Mouse (Mus musculus): ENCODE results near the gene Rgs7.

Rgs7 gene

GRCm38 (mm10) chr1:175491861-175492682, at the start of gene Rgs7:
Gene Rgs7, minus strand, starts transcription at chr1:175492500.
- DNase-seq = peak; percentile 86

DNA sequence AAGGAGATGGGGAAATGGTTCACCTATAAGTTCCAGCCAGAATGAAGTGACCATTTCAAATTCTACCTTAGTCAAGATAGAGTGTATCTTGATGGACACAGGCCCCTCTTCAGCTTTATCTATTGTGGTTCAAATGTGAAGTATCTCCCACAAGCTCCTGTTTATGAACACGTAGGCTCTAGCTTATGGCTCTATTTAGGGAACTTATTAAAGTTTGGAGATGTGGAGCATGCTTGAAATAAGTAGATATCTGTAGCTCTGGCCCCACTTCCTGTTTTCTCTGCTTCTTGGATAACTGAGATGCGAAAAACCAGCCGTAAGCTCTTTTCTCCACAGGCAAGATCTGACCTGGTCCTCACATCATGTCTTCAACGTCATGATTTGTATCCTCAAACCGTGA, 48.4 kb upstream of the Rgs7 start:
- DNase-seq = no peak

DNA sequence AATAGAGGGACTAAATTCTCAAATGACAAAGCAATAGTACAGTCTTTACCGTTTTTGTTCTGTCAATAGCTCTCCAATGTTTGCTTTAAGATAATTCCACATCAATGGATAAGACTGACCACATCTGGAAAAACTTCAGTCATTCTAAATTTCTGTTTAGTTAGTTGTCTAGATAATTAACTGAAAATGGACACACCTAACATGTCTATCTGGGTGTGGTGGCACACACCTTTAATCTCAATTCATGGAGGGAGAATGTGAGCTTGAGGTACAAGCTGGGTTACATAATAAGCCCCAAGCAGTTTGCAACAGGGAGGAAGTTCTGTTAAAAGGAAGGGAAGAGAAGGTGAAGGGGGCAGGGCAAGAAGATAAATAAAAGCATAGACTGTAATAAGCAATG, 45.0 kb upstream of the Rgs7 start:
- no peak for DNase-seq

GRCm38 (mm10) chr1:175529858-175530257, 37.6 kb upstream of the Rgs7 start:
- DNase-seq = no peak

GRCm38 (mm10) chr1:175524626-175525294, 32.5 kb upstream of the Rgs7 start:
- DNase-seq = no peak

GRCm38 (mm10) chr1:175523572-175523971, 31.3 kb upstream of the Rgs7 start:
- DNase-seq = no peak

DNA sequence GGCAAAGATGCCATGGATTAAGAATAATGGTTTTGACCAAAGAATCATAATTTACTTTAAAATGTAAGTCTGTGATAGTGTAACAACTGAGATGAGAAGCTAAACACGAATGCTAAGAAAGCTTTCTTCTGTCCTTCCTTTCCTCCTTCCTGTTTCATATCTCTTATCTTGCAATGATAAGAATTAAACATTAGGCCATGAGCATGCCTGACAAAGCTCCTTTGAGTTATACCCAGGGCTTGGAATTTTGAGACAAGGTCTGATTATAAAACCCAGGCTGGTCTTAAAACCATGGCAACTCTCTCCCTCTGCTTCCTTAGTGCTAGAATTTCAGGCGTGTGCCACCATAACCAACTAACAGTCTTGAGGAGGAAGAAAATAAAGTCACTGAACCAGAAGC, 22.2 kb upstream of the Rgs7 start:
- DNase-seq = no peak

DNA sequence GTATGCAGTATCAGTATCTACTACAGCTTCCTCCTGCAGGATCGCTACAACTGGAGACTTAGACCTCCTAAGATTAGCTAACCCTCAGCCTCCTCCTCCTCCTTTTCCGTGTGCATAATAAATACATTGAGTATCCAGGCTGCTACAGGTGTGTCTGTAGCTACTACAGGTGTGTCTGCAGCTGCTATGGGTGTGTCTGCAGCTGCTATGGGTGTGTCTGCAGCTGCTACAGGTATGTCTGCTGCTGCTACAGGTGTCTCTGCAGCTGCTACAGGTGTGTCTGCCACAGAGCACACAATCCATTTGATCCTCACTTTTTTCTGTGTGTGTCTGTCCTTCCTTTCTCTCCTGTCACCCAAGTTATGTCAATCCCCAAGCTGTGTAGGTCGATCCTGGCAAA, 19.9 kb upstream of the Rgs7 start:
- DNase-seq = no peak

GRCm38 (mm10) chr1:175509989-175510388, 17.7 kb upstream of the Rgs7 start:
- DNase-seq = no peak

DNA sequence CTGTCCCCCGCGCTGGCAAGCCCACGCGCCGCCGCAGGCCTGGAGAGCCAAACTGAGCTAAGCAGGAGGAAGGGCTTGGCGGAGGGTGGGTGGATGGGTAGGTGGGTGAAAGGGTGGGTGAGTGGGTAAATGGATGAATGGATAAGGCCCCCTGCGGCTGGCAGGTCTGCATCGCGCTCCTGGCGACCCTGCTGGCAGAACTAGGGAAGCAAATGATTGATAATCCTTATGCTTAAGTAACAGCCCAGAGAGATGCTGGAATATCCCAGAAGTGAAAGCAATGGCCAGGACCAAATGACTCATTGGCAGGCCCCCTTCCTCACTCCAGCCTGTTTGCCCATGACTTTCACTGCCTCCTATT, 363 bp upstream of the Rgs7 start:
- DNase-seq = no peak

- DNase-seq = no peak
Observed at GRCm38 (mm10) chr1:175491511-175491860, 814 bp downstream of the Rgs7 start.

DNA sequence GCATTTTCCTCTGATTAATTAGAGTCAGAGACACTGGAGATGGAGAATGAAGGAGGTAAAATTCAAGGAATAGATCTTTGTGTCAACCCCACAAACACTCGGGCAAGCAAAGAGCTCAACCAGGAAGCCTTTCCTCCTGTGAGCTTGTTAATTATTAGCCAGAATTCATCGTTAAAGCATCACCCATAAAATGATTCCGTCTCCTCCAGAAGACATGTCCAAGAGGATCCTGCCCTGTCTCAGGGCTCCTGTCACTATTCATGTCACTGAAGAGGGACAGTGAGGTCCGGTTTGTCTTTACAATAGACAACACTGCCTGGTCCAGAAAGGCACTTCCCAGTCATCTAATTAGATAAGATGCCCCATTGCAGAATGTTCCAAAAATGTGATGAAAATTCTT, 7.2 kb downstream of the Rgs7 start:
- DNase-seq = no peak

DNA sequence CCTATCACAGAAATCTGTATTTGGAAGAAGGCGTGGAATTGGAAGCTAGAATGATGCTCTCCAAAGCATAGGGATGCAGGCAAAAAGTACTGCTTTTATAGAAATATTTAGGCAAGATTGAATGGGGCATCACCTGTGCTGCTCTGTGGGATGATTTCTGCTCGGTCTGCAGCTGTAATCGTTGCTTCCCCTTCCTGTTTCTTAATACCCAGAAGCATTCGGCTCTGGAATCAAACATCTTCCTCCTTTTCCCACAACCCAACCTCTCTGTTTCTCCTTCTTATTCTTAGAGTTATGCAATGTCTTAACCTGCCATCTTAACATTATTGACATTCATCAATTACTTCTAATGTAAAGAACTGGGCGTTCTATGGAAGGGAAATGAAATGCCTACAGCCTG, 19.2 kb downstream of the Rgs7 start:
- DNase-seq = no peak

- no peak for DNase-seq
Observed at GRCm38 (mm10) chr1:175469087-175469788, 23.1 kb downstream of the Rgs7 start.

DNA sequence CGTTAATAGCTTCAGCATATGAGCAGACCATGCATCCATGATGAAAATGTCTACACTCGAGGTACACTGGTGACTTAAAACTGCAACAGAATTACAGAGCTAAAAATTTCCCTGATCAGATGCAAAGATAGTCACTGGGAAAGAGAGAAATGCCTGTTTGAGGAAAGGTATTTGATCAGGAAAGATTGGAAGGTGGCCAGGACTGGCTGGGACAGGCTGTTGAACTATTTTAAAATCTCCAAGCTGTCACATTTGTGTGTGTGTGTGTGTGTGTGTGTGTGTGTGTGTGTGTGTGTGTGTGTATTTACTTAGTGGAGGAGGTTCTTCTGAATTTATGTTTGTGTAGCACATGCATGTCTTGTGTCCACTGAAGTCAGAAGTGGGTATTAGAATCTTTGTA, 27.7 kb downstream of the Rgs7 start:
- no peak for DNase-seq

DNA sequence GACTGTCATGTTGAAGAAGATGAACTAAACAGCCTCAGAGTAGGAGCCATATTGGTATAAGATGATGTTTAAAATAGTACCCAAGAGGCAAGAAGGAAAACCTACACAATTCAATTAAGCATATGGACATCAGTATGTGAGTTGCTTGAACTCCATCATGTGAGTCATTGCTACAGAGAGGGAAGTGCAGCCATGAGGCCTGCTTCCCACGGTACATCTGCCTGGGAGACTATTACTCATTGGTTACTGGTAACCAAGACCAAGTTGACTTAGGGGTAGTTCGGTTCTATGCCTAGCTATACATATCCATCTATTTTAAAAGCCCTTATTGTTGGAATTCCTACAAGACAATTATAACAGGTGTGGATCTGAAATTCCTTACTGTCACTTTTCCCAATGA, 29.9 kb downstream of the Rgs7 start:
- DNase-seq = no peak

DNA sequence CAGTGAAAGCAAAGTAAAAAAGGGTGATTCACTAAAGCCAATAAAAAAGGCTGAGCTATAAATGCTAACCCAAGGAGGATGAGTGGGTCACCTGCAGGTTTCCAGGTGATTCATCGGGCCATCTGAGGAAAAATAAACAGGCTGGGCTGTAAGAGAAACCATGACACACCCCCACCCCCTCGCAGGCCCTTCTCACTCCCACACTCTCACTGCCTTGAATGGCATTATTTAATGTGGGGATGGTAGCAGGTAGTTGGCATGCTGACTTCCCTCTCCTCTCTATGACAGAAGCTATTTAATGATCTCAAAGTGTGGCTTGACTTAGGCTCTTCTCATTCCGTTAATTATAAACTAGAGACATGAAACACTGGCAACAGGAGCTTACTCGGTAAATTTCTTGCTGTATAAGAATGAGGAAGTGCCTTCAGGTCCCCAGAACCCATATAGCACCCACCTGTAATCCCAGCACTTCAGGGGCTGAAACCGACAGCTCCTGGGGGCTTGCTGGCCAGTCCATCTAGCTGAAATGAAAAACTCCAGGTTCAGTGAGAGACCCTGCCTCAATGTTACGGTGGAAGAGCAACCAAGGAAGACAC, 38.2 kb downstream of the Rgs7 start:
- no peak for DNase-seq

- DNase-seq = no peak
Observed at GRCm38 (mm10) chr1:175448017-175448416, 44.3 kb downstream of the Rgs7 start.

DNA sequence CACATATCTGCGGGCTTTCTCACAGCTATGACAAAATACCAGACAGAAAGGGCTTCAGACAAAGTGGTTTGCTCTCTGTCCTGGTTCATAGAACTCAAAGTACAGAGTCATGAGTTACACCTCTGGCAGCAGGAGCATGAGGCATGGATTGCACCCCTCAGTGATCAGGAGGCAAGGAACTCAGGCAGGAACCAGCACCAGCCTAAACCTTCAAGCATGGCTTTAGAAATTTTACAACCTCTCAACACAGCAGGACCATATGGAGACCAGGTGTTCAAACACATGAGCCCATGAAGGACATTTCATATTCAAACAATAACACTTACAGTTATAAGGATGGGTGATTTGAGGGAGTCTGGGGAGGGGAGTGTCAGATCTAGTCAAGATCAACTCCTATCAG, 49.4 kb downstream of the Rgs7 start:
- peak; percentile 61 for DNase-seq

- DNase-seq = no peak
Observed at GRCm38 (mm10) chr1:175442025-175442424, 50.3 kb downstream of the Rgs7 start.

GRCm38 (mm10) chr1:175433622-175434204, 58.6 kb downstream of the Rgs7 start:
- no peak for DNase-seq

DNA sequence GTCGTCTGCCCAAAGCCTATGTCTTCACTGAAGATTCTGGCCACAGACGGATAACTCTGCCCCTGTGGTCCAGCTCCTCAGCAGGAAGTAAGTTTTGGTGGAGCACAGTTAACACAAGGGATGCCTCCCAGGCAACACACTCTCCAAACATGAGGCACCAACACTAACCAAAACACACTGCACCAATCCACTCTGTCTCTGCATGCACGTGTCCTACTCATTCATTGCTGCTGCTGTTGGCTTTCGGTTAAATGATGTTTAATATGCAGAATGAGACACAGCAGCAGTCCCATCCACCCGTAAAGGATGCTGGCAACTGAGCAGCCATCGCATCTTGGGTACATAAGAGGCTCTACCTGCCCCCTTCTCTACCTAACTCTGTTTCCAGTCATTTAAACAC, 59.2 kb downstream of the Rgs7 start:
- no peak for DNase-seq

- peak; percentile 98 for DNase-seq
Observed at GRCm38 (mm10) chr1:175431356-175432053, 60.8 kb downstream of the Rgs7 start.

Data from cerebellum, adult 11-12 months (tissue).